Mouse (Mus musculus): Measurements from ENCODE around the gene AC161166.1.

DNA sequence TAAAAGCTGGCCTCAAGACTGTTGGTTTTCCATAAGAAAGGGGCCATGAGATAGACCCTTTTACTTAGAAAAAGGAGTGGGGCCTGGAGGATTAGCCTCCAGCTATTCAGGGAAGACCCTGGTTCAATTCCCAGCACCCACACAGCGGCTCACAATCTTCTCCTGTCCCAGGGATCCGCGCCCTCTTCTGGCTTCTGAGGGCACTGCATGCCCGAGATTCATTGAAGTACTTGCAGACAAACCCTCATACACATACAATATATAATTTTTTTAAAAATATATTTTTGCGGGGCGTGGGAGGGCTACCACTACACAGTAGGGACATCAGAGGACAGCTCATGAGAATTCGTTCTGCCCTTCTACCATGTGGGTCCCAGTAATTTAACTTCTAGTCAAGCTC, 11.3 kb downstream of the AC161166.1 start:
- peak; percentile 53 for TF ChIP-seq CTCF (IDR thresholded peaks at IDR 0.05)
- no peak for TF ChIP-seq EP300 (IDR thresholded peaks at IDR 0.05)

All from lung, postnatal 0 days (tissue).